In genomic region chr3:38246439-38246838, GRCm38 (mm10) we compare ENCODE assay signal across 17 mouse cellular contexts.
DNase-seq lines count a peak whose midpoint lies in the region; ATAC-seq and TF ChIP-seq lines count a peak whose summit lies in the region.
"Had no signal": no experiment of that assay in that cellular context is flagged by ENCODE, and none has a peak within 500 bp of the region (broad histone marks: within the 10 kb centered on the region; RNA-seq: fewer than 3 reads in every experiment).

No protein-coding gene starts in this region.

- no peaks in the 10 kb centered on the region for H3K36me3 ChIP-seq in kidney, adult 2 months (ENCODE audit: control insufficient read depth, insufficient read depth, low read length)
- H3K36me3 ChIP-seq in midbrain, embryonic 11.5 days (ENCODE audit: control insufficient read depth, insufficient read depth, low read length): no peaks in the 10 kb centered on the region
- H3K36me3 ChIP-seq in midbrain, embryonic 10.5 days: no peaks in the 10 kb centered on the region
- H3K36me3 ChIP-seq: heart, embryonic 15.5 days; hindbrain, embryonic 12.5 days had no signal

- TF ChIP-seq POLR2A in kidney, adult 2 months (IDR thresholded peaks at IDR 0.05; ENCODE audit: low read depth, low read length): no peak

- H3K4me3 ChIP-seq in kidney, adult 2 months (ENCODE audit: insufficient read depth, low read depth, low read length): no peak overlapping the region
- H3K4me3 ChIP-seq in midbrain, embryonic 11.5 days (ENCODE audit: low read depth, low read length): no peak overlapping the region
- no peak overlapping the region for H3K4me3 ChIP-seq in midbrain, embryonic 10.5 days
- H3K4me3 ChIP-seq: heart, embryonic 15.5 days; hindbrain, embryonic 12.5 days had no signal

- H3K9ac ChIP-seq in midbrain, embryonic 11.5 days (ENCODE audit: low read length): no peak overlapping the region
- H3K9ac ChIP-seq: forebrain, postnatal 0 days; heart, embryonic 15.5 days; hindbrain, embryonic 12.5 days had no signal

- no peak overlapping the region for H3K4me2 ChIP-seq in midbrain, embryonic 11.5 days
- H3K4me2 ChIP-seq: heart, embryonic 15.5 days; hindbrain, embryonic 12.5 days had no signal

- no peaks in the 10 kb centered on the region for H3K4me1 ChIP-seq in kidney, adult 2 months (ENCODE audit: control insufficient read depth, insufficient read depth, low read length)
- H3K4me1 ChIP-seq in midbrain, embryonic 11.5 days (ENCODE audit: control insufficient read depth, insufficient read depth, low read length): no peaks in the 10 kb centered on the region
- H3K4me1 ChIP-seq in midbrain, embryonic 10.5 days: no peaks in the 10 kb centered on the region
- H3K4me1 ChIP-seq: hindbrain, embryonic 12.5 days had no signal

- no peaks in the 10 kb centered on the region for H3K9me3 ChIP-seq in midbrain, embryonic 11.5 days (ENCODE audit: control insufficient read depth, low read length)
- H3K9me3 ChIP-seq in midbrain, embryonic 10.5 days (replicated peaks): no peaks in the 10 kb centered on the region; the same call in 1 of the 2 replicates
- H3K9me3 ChIP-seq: heart, embryonic 15.5 days; hindbrain, embryonic 12.5 days had no signal

- no peak for ATAC-seq in midbrain, embryonic 11.5 days (ENCODE audit: low FRiP score)
- ATAC-seq: forebrain, postnatal 0 days; inflammation-experienced regulatory T-cells, adult 6 months had no signal

- no peak for TF ChIP-seq CTCF in kidney, adult 2 months (conservative IDR thresholded peaks at IDR 0.05; ENCODE audit: insufficient read depth, insufficient read length, low read depth, low read length)

- H3K27me3 ChIP-seq in kidney, adult 2 months (replicated peaks; ENCODE audit: control insufficient read depth, insufficient read depth, low read length): no peaks in the 10 kb centered on the region
- H3K27me3 ChIP-seq in midbrain, embryonic 11.5 days (ENCODE audit: control insufficient read depth, insufficient read depth, low read length): no peaks in the 10 kb centered on the region
- H3K27me3 ChIP-seq in midbrain, embryonic 10.5 days (ENCODE audit: low read depth, poor library complexity, severe bottlenecking): no peaks in the 10 kb centered on the region
- H3K27me3 ChIP-seq: heart, embryonic 15.5 days; hindbrain, embryonic 12.5 days had no signal

- no peak overlapping the region for H3K27ac ChIP-seq in kidney, adult 2 months (ENCODE audit: insufficient read depth, low read depth, low read length)
- no peak overlapping the region for H3K27ac ChIP-seq in midbrain, embryonic 11.5 days (ENCODE audit: low read depth, low read length)
- no peak overlapping the region for H3K27ac ChIP-seq in midbrain, embryonic 10.5 days (replicated peaks)
- H3K27ac ChIP-seq: heart, embryonic 15.5 days; hindbrain, embryonic 12.5 days had no signal

- peak; percentile 53 for DNase-seq in gastrocnemius, adult 18-20 months (ENCODE audit: low spot score)
- DNase-seq in gastrocnemius, postnatal 4 days (ENCODE audit: low spot score in 2 of 2): no peak
- peak; percentile 11 for DNase-seq in kidney, adult 2 months
- no peak for DNase-seq in kidney, postnatal 25 days
- peak; percentile 61 for DNase-seq in midbrain, embryonic 11.5 days (ENCODE audit: low spot score, missing footprints)
- no peak for DNase-seq in midbrain, embryonic 10.5 days (ENCODE audit: low spot score)
- peak; percentile 63 for DNase-seq in skeletal muscle tissue, adult 2 months (ENCODE audit: low read depth, low spot score)
- no peak for DNase-seq in layer of hippocampus, postnatal 36 days
- DNase-seq: adrenal gland, postnatal 14 days; cerebellum, adult 18-20 months; cerebellum, postnatal 36 days; forebrain, postnatal 0 days; right cerebral cortex, postnatal 4 days; thymus, postnatal 4 days had no signal

- 37% methylated on average over 2 of the region's 2 CpGs for WGBS in kidney, adult 2 months
- 91% methylated on average over 2 of the region's 2 CpGs for WGBS in midbrain, embryonic 11.5 days
- WGBS in midbrain, embryonic 10.5 days: 97% methylated on average over 2 of the region's 2 CpGs

Comparison
In these comparisons a context has a peak if more than half of its experiments do, and no peak if none do; other contexts are left out.
1. DNase-seq: peak in gastrocnemius, adult 18-20 months (single experiment), kidney, adult 2 months (single experiment), midbrain, embryonic 11.5 days (single experiment) and skeletal muscle tissue, adult 2 months (single experiment); none in gastrocnemius, postnatal 4 days (0 of 2), kidney, postnatal 25 days (0 of 2), midbrain, embryonic 10.5 days (single experiment) and layer of hippocampus, postnatal 36 days (0 of 2).